Mouse (Mus musculus): Measurements from ENCODE around the gene Adk. TPM values are rescaled to one million over a fixed set of nuclear protein-coding genes. Genes with fewer than 3 reads are reported as not detected.
"Not testable (repeated sequence)": the region's sequence is repeated elsewhere in the genome, so short reads cannot be mapped to it uniquely, and the experiment has no call there.

Gene Adk
- total RNA-seq, 2 experiments from 2014 or later: 114 to 134 TPM

GRCm38 (mm10) chr14:21485961-21486520 is 433.7 kb downstream of the Adk start:
- DNase-seq: no peak

- DNase-seq: not testable (repeated sequence)
These were observed 434.8 kb downstream of the Adk start for GRCm38 (mm10) chr14:21487135-21487534.

GRCm38 (mm10) chr14:21488426-21489115 is 436.2 kb downstream of the Adk start:
- not testable (repeated sequence) for DNase-seq

- peak; percentile 27 to 39 for DNase-seq
These were observed 436.7 kb downstream of the Adk start for GRCm38 (mm10) chr14:21489116-21489485.

GRCm38 (mm10) chr14:21490141-21490540 is 437.8 kb downstream of the Adk start:
- DNase-seq: peak; percentile 26 to 45

Other genes starting within 250 kb of the Adk start
- 10 to 100 TPM; 33.9 to 59.2 TPM for gene Plau, start 215.9 kb upstream of the Adk start, total RNA-seq (2021)
- 100 to 1,000 TPM in 1 of 2 experiments, 10 to 100 TPM in 1; 85.0 to 147 TPM for gene Vcl, start 123.2 kb upstream of the Adk start, total RNA-seq (2021)
- 10 to 100 TPM; 97.2 to 98.8 TPM for gene Ap3m1, start 66 bp upstream of the Adk start, total RNA-seq (2021)

Measured in adrenal gland, postnatal 36 days (tissue).